Mouse (Mus musculus) embryonic stem cell, embryonic (primary cell): ENCODE results near the gene Zfp931.
"Not testable (repeated sequence)": the region's sequence is repeated elsewhere in the genome, so short reads cannot be mapped to it uniquely, and the experiment has no call there.

ENCODE experiments used
- CTCF ChIA-PET, 4 experiments: fragments of 300-600 bp in 2 of 4; fragments of 350-600 bp in 2 of 4; sonication (Branson Sonifier 250); formaldehyde crosslinking; loops; one replicate each; lab custom pipeline; 2022; ENCODE audit warnings: inconsistent platforms in 2 of 4; lab: Charles Lee
- POLR2A ChIA-PET, 4 experiments: fragments of 300-600 bp in 2 of 4; fragments of 350-600 bp in 2 of 4; sonication (Branson Sonifier 250); formaldehyde crosslinking; loops; one replicate each; lab custom pipeline; 2022; ENCODE audit warnings: antibody characterized with exemption in 4 of 4, inconsistent platforms in 1 of 4; lab: Charles Lee

Zfp931 gene

DNA sequence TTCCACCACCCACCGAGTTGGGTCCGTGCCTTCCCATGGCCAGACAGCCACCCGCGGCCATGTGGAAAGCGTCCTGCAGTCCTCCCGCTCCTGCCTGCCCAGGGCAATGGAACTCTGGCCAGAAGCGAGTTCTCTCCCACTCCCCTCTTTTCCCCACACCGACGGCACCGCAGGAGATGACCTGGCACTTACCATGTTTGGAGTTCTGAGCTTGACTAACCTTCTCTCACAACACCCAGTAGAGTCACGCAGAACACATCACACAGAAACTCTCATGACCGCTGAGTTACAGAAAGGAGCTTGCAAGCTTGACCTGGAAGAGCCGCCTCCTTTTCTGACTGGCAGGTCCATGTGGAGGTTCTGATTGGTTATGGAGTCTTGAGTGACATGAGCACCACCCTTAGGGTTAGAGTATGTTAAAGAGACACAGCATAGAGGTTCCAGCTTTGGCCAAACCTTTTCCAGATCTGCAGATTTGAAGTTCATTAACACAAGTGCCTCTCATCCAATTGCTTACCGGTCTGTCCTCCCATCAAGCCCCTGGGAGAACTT lies at the start of gene Zfp931:
Gene Zfp931, minus strand, starts transcription at position 311 of the 552 bp plus-strand sequence.
- POLR2A ChIA-PET, CTCF ChIA-PET: not testable (repeated sequence)

- POLR2A ChIA-PET = no interaction called here
- CTCF ChIA-PET = interaction anchor here in 1 of 4 experiments (1.3 kb wide), 1 partner anchor 11 kb away, joined by 3 read pairs; no protein-coding TSS in a partner anchor
Measured at GRCm38 (mm10) chr2:178126041-178126820, 48.0 kb upstream of the Zfp931 start.

DNA sequence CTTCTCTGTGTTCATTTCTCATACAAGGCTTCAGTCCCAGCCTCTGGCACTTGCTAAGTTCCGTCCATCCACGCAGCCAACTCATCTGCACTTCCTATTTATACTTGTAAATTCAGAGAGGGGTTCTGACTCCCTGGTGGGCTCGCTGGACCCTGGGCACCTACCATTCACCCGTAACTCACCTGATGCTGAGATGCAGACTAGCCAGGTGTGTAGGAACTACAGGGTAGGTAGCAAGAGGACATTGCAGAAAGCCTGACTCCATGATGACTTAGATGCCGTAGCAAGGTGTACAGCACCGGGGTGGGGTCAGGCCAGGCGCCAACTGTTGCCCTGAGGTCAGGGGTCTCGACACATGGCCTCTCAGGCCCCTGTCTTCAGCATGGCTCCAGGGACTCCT lies 47.2 kb upstream of the Zfp931 start:
- ChIA-PET CTCF (interaction anchor here in 2 of 4 experiments (1.0 to 3.9 kb wide), 3 partner anchors 12 to 139 kb away, joined by 3 to 13 read pairs (median 3); no protein-coding TSS in a partner anchor), POLR2A (no interaction called here)

- ChIA-PET POLR2A (interaction anchor here in 2 of 4 experiments (0.7 to 1.2 kb wide), 3 partner anchors 13 to 1049 kb away, joined by 3 read pairs; partner anchors contain the start of gene Gm14401 (in 1 of the 2)), CTCF (interaction anchor here in 3 of 4 experiments (0.6 to 3.9 kb wide), 8 partner anchors 14 to 303 kb away, joined by 3 to 13 read pairs (median 4); no protein-coding TSS in a partner anchor)
Measured at GRCm38 (mm10) chr2:178123466-178123865, 45.2 kb upstream of the Zfp931 start.

DNA sequence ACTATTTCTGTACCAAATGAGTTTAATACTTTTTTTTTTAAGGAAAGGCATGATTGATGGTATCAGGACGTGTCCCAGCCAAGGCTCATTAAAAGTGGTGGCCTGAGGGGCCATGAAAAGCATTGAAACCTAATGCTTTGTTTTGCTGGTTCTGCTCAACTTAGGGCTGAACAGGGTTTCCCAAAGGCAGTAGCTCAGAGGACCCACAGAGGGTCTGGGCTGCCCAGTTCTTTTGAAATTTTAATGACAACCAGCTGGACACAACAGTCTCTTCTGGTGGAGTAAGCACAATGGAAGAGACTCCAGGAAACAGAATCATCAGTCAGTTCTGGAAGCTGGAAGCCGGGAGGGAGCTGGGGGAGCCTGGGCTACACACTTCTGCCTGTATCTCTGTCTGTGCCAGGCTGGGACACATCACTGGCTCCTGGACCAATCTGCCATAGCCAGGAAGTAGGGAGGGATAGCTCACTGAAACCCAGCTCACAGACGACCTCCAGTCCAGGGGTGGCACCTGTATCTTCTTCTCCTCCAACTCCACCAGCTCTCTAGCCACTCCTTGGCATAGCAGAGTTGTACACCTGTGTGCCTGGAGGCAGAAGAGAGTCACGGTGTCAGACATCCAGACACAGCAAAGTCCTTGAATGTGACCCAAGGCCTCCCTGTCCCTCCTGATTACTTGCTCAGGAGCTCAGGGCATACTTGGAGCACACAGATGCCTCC lies 43.8 kb upstream of the Zfp931 start:
- ChIA-PET CTCF (interaction anchor here in 3 of 4 experiments (0.8 to 5.7 kb wide), 12 partner anchors 15 to 305 kb away, joined by 3 to 44 read pairs (median 6); no protein-coding TSS in a partner anchor), POLR2A (interaction anchor here in 1 of 4 experiments (0.9 kb wide), 1 partner anchor 20 kb away, joined by 3 read pairs; no protein-coding TSS in a partner anchor)

DNA sequence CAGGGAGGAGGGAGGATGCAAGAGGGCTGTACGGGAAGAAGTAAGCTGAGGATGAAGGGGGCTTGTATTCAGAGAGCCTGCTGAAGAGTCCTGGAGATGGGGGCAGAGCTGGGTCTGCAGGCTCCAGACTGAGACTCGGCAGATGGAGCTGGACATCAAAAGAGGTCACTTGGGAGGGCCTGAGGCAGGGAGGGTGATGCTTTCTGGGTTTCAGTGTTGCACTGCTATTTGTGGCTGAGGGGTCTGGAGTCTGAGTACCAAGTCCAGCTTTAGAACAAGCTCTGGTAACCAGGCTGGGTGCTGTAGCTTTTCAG lies 43.1 kb upstream of the Zfp931 start:
- ChIA-PET POLR2A (no interaction called here), CTCF (interaction anchor here in 3 of 4 experiments (0.8 to 5.7 kb wide), 6 partner anchors 17 to 143 kb away, joined by 3 to 44 read pairs (median 8); no protein-coding TSS in a partner anchor)

DNA sequence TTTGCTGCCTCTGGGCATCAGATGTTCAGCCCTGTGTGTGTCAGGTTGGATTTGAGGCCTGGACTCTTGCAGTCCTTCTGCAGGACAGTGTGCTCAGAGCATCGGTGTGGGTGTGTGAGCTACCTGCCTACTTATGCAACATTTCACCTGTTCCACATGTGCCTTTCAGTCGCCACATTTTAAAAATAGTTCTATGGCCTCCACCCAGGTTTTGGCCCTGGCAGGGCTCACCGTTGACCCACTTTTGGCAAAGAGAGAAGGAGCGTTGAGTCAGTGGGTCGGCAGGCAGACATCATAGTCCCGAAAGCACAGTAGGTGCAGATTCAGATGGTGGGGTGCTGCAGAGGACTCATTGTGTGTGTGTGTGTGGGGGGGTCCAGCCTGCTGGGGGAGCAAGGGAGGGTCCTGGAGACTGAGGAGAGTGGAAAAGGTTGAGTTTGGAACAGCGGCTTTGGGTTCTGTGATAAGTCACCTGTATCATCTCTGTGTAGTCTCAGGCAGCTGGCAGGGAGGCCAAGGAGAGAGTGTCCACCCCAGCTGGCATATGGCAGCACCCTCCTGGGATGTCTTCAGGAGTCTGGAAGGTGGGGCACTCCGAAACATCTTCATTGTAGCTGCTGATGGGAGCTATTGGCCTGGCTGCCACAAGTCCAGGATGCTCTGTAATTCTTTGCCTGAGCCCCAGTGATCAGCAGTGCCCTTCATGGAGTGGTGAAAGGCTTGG lies 42.5 kb upstream of the Zfp931 start:
- POLR2A ChIA-PET = no interaction called here
- CTCF ChIA-PET = interaction anchor here in 3 of 4 experiments (0.8 to 5.7 kb wide), 8 partner anchors 17 to 126 kb away, joined by 3 to 44 read pairs (median 4); no protein-coding TSS in a partner anchor

DNA sequence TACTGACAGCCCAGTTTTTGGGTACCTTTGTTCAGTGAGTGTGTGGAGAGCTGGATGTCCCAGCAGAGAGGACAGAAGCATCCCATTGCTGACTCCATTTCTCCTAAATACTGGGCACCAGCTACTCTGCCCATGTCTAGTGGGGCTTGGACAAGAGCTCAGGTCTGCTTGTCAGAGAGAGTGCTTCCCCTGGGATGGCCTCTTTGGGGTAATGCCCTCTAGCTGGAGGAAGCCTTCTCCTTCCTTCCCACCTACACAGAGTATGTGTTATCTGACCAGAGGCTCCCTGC lies 42.0 kb upstream of the Zfp931 start:
- CTCF ChIA-PET = interaction anchor here (0.9 to 5.7 kb wide), 9 partner anchors 17 to 218 kb away, joined by 3 to 67 read pairs (median 8); no protein-coding TSS in a partner anchor
- POLR2A ChIA-PET = no interaction called here

DNA sequence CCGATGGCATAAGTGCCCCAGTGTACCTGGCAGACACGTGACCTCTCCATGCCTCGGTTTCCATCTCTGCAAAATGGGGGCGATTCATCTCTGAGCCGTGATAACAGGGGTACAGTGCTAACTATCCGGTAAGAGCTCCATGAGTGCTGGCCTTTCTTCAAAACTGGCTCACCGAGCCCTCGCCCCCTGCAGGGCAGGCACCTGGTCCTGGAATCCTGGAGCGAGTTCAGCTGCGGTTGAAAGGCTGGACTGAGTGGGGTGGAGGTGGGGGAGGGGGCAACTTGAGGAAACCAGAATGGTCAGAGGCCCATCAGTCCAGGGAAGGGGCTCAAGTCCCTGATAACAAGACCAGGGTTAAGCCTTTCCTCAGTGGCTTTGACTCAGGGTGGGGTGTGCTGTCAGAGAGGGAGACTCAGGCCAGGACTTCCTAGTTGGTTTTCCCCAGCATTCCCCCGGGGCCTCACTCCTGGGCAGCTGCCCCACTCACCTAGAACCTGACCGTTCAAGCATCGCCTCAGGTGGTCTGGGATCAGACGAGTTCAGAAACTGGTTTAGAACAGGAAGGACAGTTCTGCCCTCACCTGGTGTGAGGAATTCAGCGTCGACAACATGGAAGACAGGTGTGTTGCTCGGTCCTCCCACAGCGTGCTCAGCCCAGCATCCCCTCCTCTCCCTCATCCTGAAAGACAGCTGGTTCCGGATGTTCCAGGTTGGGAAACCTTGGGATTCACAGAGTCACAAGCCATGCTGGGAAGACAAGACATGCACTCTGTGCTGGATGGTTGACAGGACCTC lies 41.5 kb upstream of the Zfp931 start:
- ChIA-PET CTCF (interaction anchor here (0.6 to 5.7 kb wide), 15 partner anchors 17 to 218 kb away, joined by 3 to 67 read pairs (median 4); no protein-coding TSS in a partner anchor), POLR2A (interaction anchor here in 1 of 4 experiments (1.0 kb wide), 1 partner anchor 18 kb away, joined by 3 read pairs; no protein-coding TSS in a partner anchor)

DNA sequence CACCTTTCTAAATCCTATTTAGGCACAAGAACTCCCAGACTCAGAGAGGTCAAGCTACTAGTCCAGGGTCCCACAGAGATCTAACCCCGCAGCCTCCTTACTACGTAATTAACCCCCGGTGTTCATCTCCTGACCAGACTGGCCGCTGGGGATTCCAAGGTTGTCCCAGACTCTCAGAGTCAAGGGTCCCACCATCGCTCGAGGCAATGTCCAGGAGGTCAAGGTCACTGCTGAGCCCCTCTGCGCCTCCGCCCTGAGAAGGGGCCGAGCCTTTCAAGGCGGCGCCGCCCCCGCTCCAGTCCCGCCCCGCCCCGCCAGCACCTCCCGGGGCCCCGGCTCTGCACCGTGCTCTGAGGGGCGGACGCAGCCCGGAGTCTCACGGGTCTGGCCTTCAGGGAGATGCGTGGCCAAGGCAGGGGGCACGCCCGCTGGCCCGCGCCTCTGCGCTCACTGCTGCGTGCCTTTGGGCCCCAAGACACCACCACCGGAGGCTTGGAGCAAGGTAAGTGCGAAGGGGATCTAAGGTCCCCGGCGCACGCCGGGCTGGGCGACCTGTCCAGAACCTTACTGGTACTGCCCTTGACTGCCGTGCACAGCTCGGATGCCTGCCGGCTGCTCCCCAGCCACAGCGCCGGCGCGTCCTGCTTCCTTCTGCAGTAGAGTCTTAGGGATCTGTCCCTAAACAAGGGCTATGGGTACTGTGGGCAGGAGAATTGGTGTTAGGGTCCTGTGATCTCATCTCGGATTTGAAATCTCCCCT lies 40.7 kb upstream of the Zfp931 start, which contains the start of gene Phactr3:
Gene Phactr3, plus strand, starts transcription at position 175 of the 760 bp plus-strand sequence.
- CTCF ChIA-PET = interaction anchor here (0.6 to 5.7 kb wide), 21 partner anchors 14 to 294 kb away, joined by 3 to 67 read pairs (median 4); no protein-coding TSS in a partner anchor
- POLR2A ChIA-PET = interaction anchor here in 1 of 4 experiments (1.0 kb wide), 1 partner anchor 18 kb away, joined by 3 read pairs; no protein-coding TSS in a partner anchor

GRCm38 (mm10) chr2:178117946-178118345 lies 39.7 kb upstream of the Zfp931 start:
- CTCF ChIA-PET = interaction anchor here (0.5 to 5.7 kb wide), 26 partner anchors 13 to 295 kb away, joined by 3 to 67 read pairs (median 5); no protein-coding TSS in a partner anchor
- POLR2A ChIA-PET = interaction anchor here in 1 of 4 experiments (0.7 to 1.1 kb wide), 2 partner anchors 16 to 1297 kb away, joined by 4 read pairs; no protein-coding TSS in a partner anchor

GRCm38 (mm10) chr2:178101957-178102356 lies 23.7 kb upstream of the Zfp931 start:
- CTCF ChIA-PET = interaction anchor here (0.6 to 5.6 kb wide), 53 partner anchors 9 to 405 kb away, joined by 3 to 67 read pairs (median 4); partner anchors contain the start of gene Phactr3 (in 3 of the 4)
- POLR2A ChIA-PET = interaction anchor here in 3 of 4 experiments (0.6 to 1.8 kb wide), 10 partner anchors 9 to 163 kb away, joined by 3 to 9 read pairs (median 3); no protein-coding TSS in a partner anchor

GRCm38 (mm10) chr2:178098021-178098420 lies 19.7 kb upstream of the Zfp931 start:
- CTCF ChIA-PET = interaction anchor here (0.5 to 2.9 kb wide), 51 partner anchors 8 to 410 kb away, joined by 3 to 38 read pairs (median 3); partner anchors contain the start of gene Phactr3 (in 1 of the 4)
- POLR2A ChIA-PET = interaction anchor here in 2 of 4 experiments (0.6 to 1.1 kb wide), 2 partner anchors 17 to 30 kb away, joined by 3 to 4 read pairs; no protein-coding TSS in a partner anchor

DNA sequence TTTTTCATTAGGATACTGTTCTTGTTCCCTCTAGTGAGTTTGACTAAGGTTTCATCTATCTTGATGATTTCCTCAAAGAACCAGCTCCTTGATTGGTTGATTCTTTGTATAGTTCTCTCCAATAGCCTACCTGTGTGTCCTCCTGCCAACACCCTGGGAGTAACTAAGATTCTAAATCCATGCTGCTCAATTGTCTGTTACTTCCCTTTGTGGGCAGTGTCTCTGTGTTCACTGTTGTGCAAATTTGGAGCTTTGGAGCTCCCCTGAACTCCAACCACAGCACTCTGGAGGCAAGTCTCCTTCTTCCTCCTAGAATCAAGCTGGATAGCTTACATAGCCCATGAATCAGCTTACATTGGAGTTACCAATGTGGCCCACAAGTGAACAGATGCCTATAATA lies 11.3 kb upstream of the Zfp931 start:
- CTCF ChIA-PET = interaction anchor here in 3 of 4 experiments (0.6 to 1.2 kb wide), 3 partner anchors 9 to 33 kb away, joined by 3 to 6 read pairs (median 3); no protein-coding TSS in a partner anchor
- POLR2A ChIA-PET = interaction anchor here in 1 of 4 experiments (0.7 to 0.9 kb wide), 2 partner anchors 12 to 13 kb away, joined by 3 to 4 read pairs; no protein-coding TSS in a partner anchor

- ChIA-PET POLR2A (no interaction called here), CTCF (interaction anchor here in 2 of 4 experiments (0.6 to 1.1 kb wide), 2 partner anchors 44 to 47 kb away, joined by 3 read pairs; no protein-coding TSS in a partner anchor)
Measured at GRCm38 (mm10) chr2:178058195-178058594, 20.1 kb downstream of the Zfp931 start.

- CTCF ChIA-PET, POLR2A ChIA-PET: not testable (repeated sequence)
Measured at GRCm38 (mm10) chr2:178027601-178028000, 50.7 kb downstream of the Zfp931 start.
